Mouse (Mus musculus): ENCODE results near the gene Kcnh8.

The Kcnh8 gene

DNA sequence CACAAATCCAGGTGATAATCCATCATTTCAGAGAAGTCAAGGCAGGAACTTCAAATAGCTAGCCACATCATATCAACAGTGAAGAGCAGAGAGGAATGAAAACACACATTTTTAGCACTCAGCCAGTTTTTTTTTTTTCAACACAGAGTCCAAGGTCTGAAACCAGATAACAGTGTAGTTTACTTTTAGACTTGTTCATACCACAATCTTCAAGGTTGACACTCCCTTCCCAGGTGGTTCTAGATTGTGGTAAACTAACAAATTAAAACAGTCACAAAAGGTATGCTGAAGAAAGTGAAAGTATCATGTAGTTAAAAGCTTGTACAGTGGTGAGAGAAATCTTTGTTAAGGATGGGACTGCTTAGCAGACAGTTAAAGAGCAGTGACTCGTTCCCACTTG, 216.5 kb downstream of the Kcnh8 start:
- no peak for DNase-seq (ENCODE audit: extremely low spot score, low read depth, low spot score)

DNA sequence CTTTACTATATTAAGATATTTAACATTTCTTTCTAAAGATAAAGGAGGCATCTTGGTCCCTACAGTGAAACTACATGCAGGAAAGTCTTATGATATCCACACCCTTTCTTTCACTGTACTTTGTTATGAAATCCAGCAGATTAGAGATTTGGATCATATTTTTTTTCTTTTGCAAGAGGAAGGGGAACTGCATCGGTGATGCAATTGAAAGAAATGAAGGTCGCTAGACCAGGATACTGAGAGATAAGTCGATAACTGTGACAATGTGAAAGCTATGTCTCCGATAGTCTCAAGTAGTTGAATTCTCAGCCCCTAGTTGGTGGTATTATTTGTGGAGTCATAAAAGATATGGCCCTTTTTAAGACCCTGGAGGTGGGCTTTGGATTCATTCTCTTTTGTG, 227.2 kb downstream of the Kcnh8 start:
- no peak for DNase-seq (ENCODE audit: extremely low spot score, low read depth, low spot score)

DNA sequence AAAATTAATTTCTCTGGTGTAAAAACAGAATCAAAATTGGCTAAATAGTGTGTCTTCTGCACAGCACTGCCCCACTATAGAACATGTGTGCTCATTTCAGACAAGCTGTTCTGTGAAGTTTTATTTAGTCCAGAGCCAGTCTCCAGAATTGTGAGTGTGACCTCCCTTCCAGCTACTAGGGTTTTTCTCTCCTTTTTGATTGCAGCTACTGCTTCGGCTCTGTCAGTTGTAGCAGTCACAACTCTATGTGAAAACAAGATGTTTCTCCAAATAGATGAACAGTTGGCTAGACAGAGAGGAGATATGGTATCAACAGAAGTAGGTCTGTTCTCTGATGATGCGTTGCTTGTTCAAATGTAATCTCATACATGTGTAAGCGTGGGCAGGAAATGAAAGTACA, 270.7 kb downstream of the Kcnh8 start:
- DNase-seq (ENCODE audit: extremely low spot score, low read depth, low spot score) = no peak

DNA sequence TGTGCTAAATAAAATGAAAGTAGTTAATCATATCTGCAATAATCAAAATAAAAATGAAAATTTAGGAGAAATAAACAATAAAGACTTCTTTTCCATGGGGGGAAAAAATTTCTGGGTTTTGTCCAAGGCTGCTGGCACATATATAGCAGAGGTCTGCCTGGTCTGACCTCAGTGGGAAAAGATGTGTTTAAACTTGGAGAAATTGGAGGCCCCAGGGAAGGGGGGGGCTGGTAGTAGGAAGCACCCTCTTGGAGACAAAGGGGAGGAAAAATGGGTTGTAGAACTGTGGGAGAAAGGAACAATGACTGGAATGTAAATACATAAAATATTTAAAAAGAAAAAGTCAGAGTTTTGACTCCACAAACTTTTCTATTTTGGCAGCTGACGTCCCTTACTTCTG, 276.5 kb downstream of the Kcnh8 start:
- no peak for DNase-seq (ENCODE audit: extremely low spot score, low read depth, low spot score)

DNA sequence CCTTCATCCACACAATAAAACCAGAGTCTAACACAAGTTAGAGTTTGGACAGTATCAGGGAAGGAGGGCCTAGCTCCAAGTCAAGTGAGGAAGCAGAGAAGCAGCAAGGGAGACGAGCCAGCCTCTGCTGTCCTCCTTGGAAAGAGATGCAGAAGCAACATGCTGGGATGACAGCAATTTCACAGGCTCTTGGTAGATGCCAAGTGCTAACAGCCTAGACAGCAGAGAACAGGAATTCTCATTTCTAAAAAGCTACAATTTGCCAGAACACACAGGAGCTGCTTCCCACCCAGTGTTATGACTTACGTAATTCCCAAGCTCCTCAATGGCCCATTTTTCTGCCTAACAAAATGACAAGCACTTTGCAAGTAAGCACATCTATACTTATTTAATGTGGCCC, 277.5 kb downstream of the Kcnh8 start:
- DNase-seq (ENCODE audit: extremely low spot score, low read depth, low spot score) = no peak

DNA sequence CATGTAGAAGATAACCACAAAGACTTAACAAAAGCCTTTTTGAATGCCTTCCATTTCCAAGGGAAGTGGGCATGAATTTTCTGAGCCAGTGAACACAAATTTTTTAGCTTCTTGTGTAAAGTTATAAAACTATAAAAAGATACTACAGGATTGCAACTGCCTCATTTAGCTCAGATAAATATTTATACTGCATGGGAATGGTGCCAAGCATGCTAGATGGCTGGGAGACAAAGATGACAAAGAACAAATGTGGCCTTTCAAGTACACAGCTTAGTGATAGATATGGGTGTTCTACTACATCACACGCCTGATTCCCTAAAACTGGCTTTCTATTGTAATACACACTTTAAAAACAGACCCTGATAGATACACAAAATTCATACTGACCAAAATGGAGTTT, 282.7 kb downstream of the Kcnh8 start:
- DNase-seq (ENCODE audit: extremely low spot score, low read depth, low spot score) = no peak

DNA sequence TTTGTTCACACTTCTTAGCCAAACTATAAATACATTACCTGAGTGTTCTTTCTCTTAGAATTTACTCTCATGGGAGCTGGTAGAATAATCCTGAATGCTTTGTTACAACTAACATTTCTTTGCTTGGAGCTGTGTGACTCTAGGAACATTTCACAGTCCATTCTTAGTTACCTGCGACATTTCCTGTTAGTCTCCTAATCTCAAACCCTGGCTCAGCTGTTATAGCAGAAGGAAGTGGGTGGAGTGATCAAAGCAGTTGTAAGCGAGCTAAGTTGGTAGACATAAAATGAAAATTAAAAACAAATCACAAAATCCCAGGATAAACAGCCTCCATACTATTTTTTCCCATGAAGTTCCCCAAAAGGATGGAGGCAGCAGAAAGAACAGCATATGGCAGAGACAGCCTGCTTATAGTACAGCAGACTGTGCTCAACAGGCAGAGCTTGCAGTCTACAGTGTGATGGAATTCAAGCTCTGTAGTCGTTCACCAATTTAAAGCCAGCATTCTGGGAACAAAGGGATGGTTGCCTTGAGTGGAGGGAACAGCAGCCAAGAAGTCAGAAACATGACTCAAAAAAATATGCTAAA, 318.1 kb downstream of the Kcnh8 start:
- DNase-seq (ENCODE audit: extremely low spot score, low read depth, low spot score) = no peak

DNA sequence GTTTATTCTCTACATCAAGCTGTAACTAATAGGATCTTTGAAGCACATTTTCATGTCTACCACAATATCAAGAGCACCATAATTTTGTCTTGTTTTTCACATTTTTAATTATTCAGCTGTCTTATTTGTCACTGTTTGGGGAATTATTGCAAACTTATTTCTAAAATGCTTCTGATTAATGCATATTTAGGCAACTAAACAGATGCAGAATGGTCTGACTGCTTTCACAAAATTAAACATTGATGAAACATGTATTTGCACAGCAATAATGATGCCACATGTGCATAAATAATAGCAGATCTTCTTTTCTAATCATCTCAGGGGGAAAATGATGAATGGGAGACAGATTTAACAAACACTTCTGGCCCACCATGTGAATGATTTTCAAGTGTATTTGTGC, 341.5 kb downstream of the Kcnh8 start:
- DNase-seq (ENCODE audit: extremely low spot score, low read depth, low spot score) = no peak

DNA sequence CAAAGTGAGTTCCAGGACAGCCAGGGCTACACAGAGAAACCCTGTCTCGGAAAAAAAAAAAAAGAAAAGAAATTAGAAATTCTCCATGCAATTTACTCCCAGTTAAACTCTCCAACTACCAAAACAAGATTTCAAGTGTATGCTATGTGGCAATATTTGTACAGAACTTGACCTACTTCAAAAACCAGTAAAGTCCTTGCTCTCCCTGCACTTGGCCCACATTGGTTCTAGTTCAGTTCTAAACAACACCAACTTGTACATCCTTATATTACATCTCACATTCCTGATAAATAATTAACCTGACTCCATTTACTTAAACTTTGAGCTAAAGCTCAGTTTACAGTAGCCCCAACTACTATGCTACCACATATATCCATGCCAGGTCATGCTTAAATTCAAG, 370.2 kb downstream of the Kcnh8 start:
- no peak for DNase-seq (ENCODE audit: extremely low spot score, low read depth, low spot score)

DNA sequence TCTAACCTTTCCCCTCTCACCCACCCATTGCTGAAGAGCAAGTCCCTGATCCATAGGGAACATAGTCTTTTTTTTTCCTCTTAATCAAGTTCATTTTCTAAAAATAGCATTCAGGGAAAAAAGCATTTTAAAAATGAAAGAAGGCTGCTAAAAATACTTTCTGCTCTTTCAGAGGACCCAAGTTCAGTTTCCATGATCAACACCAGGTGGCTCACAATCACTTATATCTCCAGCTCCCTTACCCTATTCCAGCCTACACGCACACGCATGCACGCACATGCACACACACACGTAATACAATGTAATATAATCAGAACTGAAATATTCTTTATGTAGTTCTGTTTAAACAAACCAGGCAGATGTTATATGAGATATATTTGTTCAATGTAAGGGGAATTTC, 378.4 kb downstream of the Kcnh8 start:
- DNase-seq (ENCODE audit: extremely low spot score, low read depth, low spot score) = no peak

Data from hindlimb bud, embryonic 11.5 days (tissue).